Mouse (Mus musculus): Measurements from ENCODE around the gene Crocc2. TPM values are rescaled to one million over a fixed set of nuclear protein-coding genes. Genes with fewer than 3 reads are reported as not detected.

Gene Crocc2
- total and polyA plus RNA-seq, 3 experiments: not detected

DNA sequence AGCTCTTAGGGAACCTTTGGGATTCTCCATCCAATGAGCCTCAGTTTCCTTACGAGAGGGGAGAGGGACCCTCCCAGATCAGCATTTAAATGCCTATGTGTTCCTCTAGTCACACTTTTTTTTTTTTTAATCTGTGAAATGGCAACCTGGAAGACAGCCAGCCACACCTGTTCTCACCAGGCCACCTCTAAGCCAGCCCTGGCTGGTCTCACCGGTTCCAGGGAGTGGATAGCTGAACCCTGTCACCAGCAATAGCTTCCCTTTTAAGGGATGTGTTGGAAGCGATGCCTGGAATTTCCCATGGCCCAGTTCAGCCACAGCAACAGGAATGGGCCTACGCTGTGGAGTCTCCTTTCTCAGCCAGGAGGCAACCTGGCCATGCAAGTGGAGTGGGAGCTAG, 11.0 kb upstream of the Crocc2 start:
- H3K27ac ChIP-seq (ENCODE audit: control insufficient read depth, low read depth, low read length): no peak overlapping the region
- no peaks in the 10 kb centered on the region for H3K79me2 ChIP-seq (ENCODE audit: control insufficient read depth, insufficient read depth, low read length, poor library complexity)
- no peaks in the 10 kb centered on the region for H3K9me3 ChIP-seq (replicated peaks; ENCODE audit: insufficient read depth, low read length)
- no peak overlapping the region for H3K4me3 ChIP-seq (ENCODE audit: control insufficient read depth in 1 of 2, insufficient read depth in 1 of 2, low read depth in 2 of 2, low read length in 2 of 2)
- H3K36me3 ChIP-seq (ENCODE audit: control insufficient read depth in 1 of 2, insufficient read depth in 2 of 2, low read length in 2 of 2): no peaks in the 10 kb centered on the region
- TF ChIP-seq POLR2A (IDR thresholded peaks at IDR 0.05; ENCODE audit: control insufficient read depth in 1 of 2, insufficient read depth in 1 of 2, low read depth in 1 of 2, low read length in 2 of 2, poor library complexity in 1 of 2): no peak
- no peak for TF ChIP-seq E2F4 (IDR thresholded peaks at IDR 0.05; ENCODE audit: borderline replicate concordance, low read depth, low read length)
- TF ChIP-seq TAL1 (IDR thresholded peaks at IDR 0.05; ENCODE audit: low read length): no peak
- no peak for TF ChIP-seq USF2 (IDR thresholded peaks at IDR 0.05; ENCODE audit: borderline replicate concordance in 1 of 2, insufficient read depth in 1 of 2, low read depth in 1 of 2, low read length in 2 of 2)
- no peak for TF ChIP-seq MYC (IDR thresholded peaks at IDR 0.05; ENCODE audit: low read depth, low read length)
- no peak for TF ChIP-seq TBP (IDR thresholded peaks at IDR 0.05; ENCODE audit: low read depth, low read length)
- TF ChIP-seq TCF12 (IDR thresholded peaks at IDR 0.05; ENCODE audit: low read depth, low read length): no peak
- no peak for TF ChIP-seq HCFC1 (IDR thresholded peaks at IDR 0.05; ENCODE audit: low read depth, low read length)
- no peak for TF ChIP-seq ZC3H11A (IDR thresholded peaks at IDR 0.05; ENCODE audit: low read depth, low read length)
- TF ChIP-seq CTCF (IDR thresholded peaks at IDR 0.05 in 2 of 3, conservative IDR thresholded peaks at IDR 0.05 in 1 of 3; ENCODE audit: control insufficient read depth in 1 of 3, insufficient read depth in 1 of 3, low read depth in 2 of 3, low read length in 3 of 3, poor library complexity in 1 of 3, severe bottlenecking in 1 of 3): no peak
- DNase-seq (ENCODE audit: low read depth, low spot score): no peak
- no peaks in the 10 kb centered on the region for H3K4me1 ChIP-seq (ENCODE audit: control insufficient read depth in 1 of 2, insufficient read depth in 2 of 2, low read length in 2 of 2)
- H3K27me3 ChIP-seq (ENCODE audit: control insufficient read depth in 1 of 2, insufficient read depth in 2 of 2, low read length in 2 of 2): no peaks in the 10 kb centered on the region
- H3K9ac ChIP-seq (ENCODE audit: control insufficient read depth, low read depth, low read length, poor library complexity, severe bottlenecking): no peak overlapping the region

DNA sequence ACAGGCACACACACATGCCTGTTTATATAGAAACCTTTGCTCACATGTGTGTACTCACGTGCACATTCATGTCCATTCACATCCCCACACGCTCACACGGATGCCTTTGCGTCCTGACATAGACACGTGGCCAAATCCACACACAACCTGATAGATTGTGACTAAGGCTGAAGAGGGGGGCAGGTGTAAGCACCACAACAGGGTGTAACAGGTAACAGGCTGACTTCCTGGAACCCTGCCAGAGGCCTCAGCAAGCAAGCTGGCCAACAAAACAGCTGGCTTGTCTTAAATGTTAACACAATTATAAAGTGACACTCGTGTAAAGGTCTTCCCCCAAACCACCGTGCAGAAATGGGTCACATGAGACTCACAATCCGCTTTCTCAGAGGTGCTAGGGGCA, 9.6 kb upstream of the Crocc2 start:
- no peaks in the 10 kb centered on the region for H3K4me1 ChIP-seq (ENCODE audit: control insufficient read depth in 1 of 2, insufficient read depth in 2 of 2, low read length in 2 of 2)
- no peaks in the 10 kb centered on the region for H3K27me3 ChIP-seq (ENCODE audit: control insufficient read depth in 1 of 2, insufficient read depth in 2 of 2, low read length in 2 of 2)
- no peaks in the 10 kb centered on the region for H3K36me3 ChIP-seq (ENCODE audit: control insufficient read depth in 1 of 2, insufficient read depth in 2 of 2, low read length in 2 of 2)
- DNase-seq (ENCODE audit: low read depth, low spot score): no peak
- H3K27ac ChIP-seq (ENCODE audit: control insufficient read depth, low read depth, low read length): no peak overlapping the region
- H3K9ac ChIP-seq (ENCODE audit: control insufficient read depth, low read depth, low read length, poor library complexity, severe bottlenecking): no peak overlapping the region
- H3K4me3 ChIP-seq (ENCODE audit: control insufficient read depth in 1 of 2, insufficient read depth in 1 of 2, low read depth in 2 of 2, low read length in 2 of 2): no peak overlapping the region
- no peaks in the 10 kb centered on the region for H3K9me3 ChIP-seq (replicated peaks; ENCODE audit: insufficient read depth, low read length)
- H3K79me2 ChIP-seq (ENCODE audit: control insufficient read depth, insufficient read depth, low read length, poor library complexity): no peaks in the 10 kb centered on the region
- TF ChIP-seq ZMIZ1 (IDR thresholded peaks at IDR 0.05; ENCODE audit: low read depth, low read length) (no peak), JUND (IDR thresholded peaks at IDR 0.05; ENCODE audit: low read depth, low read length) (no peak), ZNF384 (IDR thresholded peaks at IDR 0.05; ENCODE audit: low read depth, low read length) (no peak), ZKSCAN1 (IDR thresholded peaks at IDR 0.05; ENCODE audit: low read depth, low read length) (no peak), MAX (IDR thresholded peaks at IDR 0.05; ENCODE audit: low read length) (no peak), ELF1 (IDR thresholded peaks at IDR 0.05; ENCODE audit: low read depth, low read length) (no peak), NELFE (IDR thresholded peaks at IDR 0.05; ENCODE audit: low read depth, low read length) (no peak), E2F4 (IDR thresholded peaks at IDR 0.05; ENCODE audit: borderline replicate concordance, low read depth, low read length) (no peak), USF1 (IDR thresholded peaks at IDR 0.05; ENCODE audit: low read depth, low read length) (no peak), POLR2AphosphoS5 (IDR thresholded peaks at IDR 0.05; ENCODE audit: borderline replicate concordance, low read depth, low read length) (no peak), GATA1 (IDR thresholded peaks at IDR 0.05; ENCODE audit: low read depth, low read length) (no peak), RCOR1 (IDR thresholded peaks at IDR 0.05; ENCODE audit: low read depth, low read length) (no peak), UBTF (IDR thresholded peaks at IDR 0.05; ENCODE audit: borderline replicate concordance, insufficient read depth, low read depth, low read length) (no peak), MAZ (IDR thresholded peaks at IDR 0.05; ENCODE audit: low read depth, low read length) (no peak), HCFC1 (IDR thresholded peaks at IDR 0.05; ENCODE audit: low read depth, low read length) (no peak), ETS1 (IDR thresholded peaks at IDR 0.05; ENCODE audit: low read depth, low read length) (no peak), TCF12 (IDR thresholded peaks at IDR 0.05; ENCODE audit: low read depth, low read length) (no peak), CTCF (IDR thresholded peaks at IDR 0.05 in 2 of 3, conservative IDR thresholded peaks at IDR 0.05 in 1 of 3; ENCODE audit: control insufficient read depth in 1 of 3, insufficient read depth in 1 of 3, low read depth in 2 of 3, low read length in 3 of 3, poor library complexity in 1 of 3, severe bottlenecking in 1 of 3) (no peak)
